10 mouse cellular contexts compared by ENCODE assay signal in the genomic region with DNA sequence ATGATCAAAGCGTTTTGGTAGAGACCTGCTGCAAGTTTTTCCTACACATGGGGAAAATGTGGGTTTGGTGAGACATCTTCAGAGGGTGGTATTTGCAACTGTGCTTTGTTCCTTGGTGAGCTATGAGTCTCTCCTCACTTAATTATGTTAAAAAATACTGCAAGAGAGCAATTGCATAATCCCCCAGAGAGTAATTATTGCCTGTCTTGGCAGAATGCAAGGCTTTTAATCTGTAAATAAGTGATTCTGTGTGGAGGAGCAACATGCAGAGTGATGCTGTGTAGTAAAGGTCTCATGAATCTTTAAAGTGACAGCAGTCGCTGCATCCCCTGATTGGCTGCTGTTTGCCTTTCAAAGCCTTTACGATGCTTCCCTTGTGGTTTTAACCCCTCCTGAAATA.
A peak's percentile ranks its signal among the peaks of the same experiment; 100 is the strongest.
DNase-seq lines count a peak whose midpoint lies in the region; ATAC-seq lines count a peak whose summit lies in the region.
"Had no signal": no experiment of that assay in that cellular context is flagged by ENCODE, and none has a peak within 500 bp of the region (broad histone marks: within the 10 kb centered on the region; RNA-seq: fewer than 3 reads in every experiment).

No protein-coding gene starts in this region.

- H3K27me3 ChIP-seq in hindbrain, embryonic 13.5 days: no peaks in the 10 kb centered on the region
- H3K27me3 ChIP-seq in hindbrain, embryonic 11.5 days (ENCODE audit: control insufficient read depth, insufficient read depth, low read length): no peaks in the 10 kb centered on the region
- H3K27me3 ChIP-seq in midbrain, embryonic 14.5 days (ENCODE audit: control insufficient read depth, insufficient read depth, low read length): no peaks in the 10 kb centered on the region
- H3K27me3 ChIP-seq: hindbrain, embryonic 15.5 days had no signal

- H3K9me3 ChIP-seq in hindbrain, embryonic 13.5 days: no peaks in the 10 kb centered on the region
- H3K9me3 ChIP-seq in hindbrain, embryonic 11.5 days (ENCODE audit: control insufficient read depth, low read length): no peaks in the 10 kb centered on the region
- H3K9me3 ChIP-seq in midbrain, embryonic 14.5 days (ENCODE audit: control insufficient read depth, low read length): no peaks in the 10 kb centered on the region
- H3K9me3 ChIP-seq: hindbrain, embryonic 15.5 days had no signal

- no peak overlapping the region for H3K9ac ChIP-seq in hindbrain, embryonic 13.5 days
- no peak overlapping the region for H3K9ac ChIP-seq in hindbrain, embryonic 11.5 days (ENCODE audit: low read depth, low read length)
- H3K9ac ChIP-seq in midbrain, embryonic 14.5 days (replicated peaks; ENCODE audit: low read length): no peak overlapping the region
- H3K9ac ChIP-seq: hindbrain, embryonic 15.5 days; liver, postnatal 0 days had no signal

- peaks cover 18% of the 10 kb centered on the region for H3K4me1 ChIP-seq in hindbrain, embryonic 13.5 days (replicated peaks)
- no peaks in the 10 kb centered on the region for H3K4me1 ChIP-seq in hindbrain, embryonic 11.5 days (replicated peaks; ENCODE audit: control insufficient read depth, insufficient read depth, low read length)
- H3K4me1 ChIP-seq in midbrain, embryonic 14.5 days (ENCODE audit: control insufficient read depth, insufficient read depth, low read length): no peaks in the 10 kb centered on the region

- ATAC-seq in hindbrain, embryonic 13.5 days (ENCODE audit: low FRiP score): peak; percentile 72
- no peak for ATAC-seq in hindbrain, embryonic 11.5 days (ENCODE audit: low FRiP score)
- peak; percentile 83 for ATAC-seq in midbrain, embryonic 14.5 days (ENCODE audit: low FRiP score, low TSS enrichment)
- ATAC-seq: liver, postnatal 0 days had no signal

- DNase-seq in hindbrain, embryonic 11.5 days (ENCODE audit: low spot score): no peak
- DNase-seq in CD4-positive helper T cell, adult 2 months (ENCODE audit: low read depth, low spot score): peak; percentile 72
- peak; percentile 2 for DNase-seq in T-cell, adult 2 months (ENCODE audit: low spot score)
- DNase-seq in midbrain, embryonic 14.5 days: peak; percentile 72
- no peak for DNase-seq in urinary bladder, adult 2 months (ENCODE audit: low spot score)
- DNase-seq in layer of hippocampus, adult 8-10 months (ENCODE audit: low spot score in 2 of 2): no peak
- DNase-seq: liver, postnatal 0 days; thymus, postnatal 4 days had no signal

- no peaks in the 10 kb centered on the region for H3K36me3 ChIP-seq in hindbrain, embryonic 13.5 days
- H3K36me3 ChIP-seq in hindbrain, embryonic 11.5 days (ENCODE audit: control insufficient read depth, insufficient read depth, low read length): no peaks in the 10 kb centered on the region
- H3K36me3 ChIP-seq in midbrain, embryonic 14.5 days (ENCODE audit: control insufficient read depth, insufficient read depth, low read length): no peaks in the 10 kb centered on the region
- H3K36me3 ChIP-seq: hindbrain, embryonic 15.5 days had no signal

- 23% methylated on average over 3 of the region's 3 CpGs for WGBS in hindbrain, embryonic 13.5 days
- WGBS in hindbrain, embryonic 11.5 days: 42% methylated on average over 3 of the region's 3 CpGs
- 40% methylated on average over 3 of the region's 3 CpGs for WGBS in midbrain, embryonic 14.5 days

- H3K4me3 ChIP-seq in hindbrain, embryonic 13.5 days: no peak overlapping the region
- H3K4me3 ChIP-seq in hindbrain, embryonic 11.5 days (ENCODE audit: low read depth, low read length): no peak overlapping the region
- no peak overlapping the region for H3K4me3 ChIP-seq in midbrain, embryonic 14.5 days (replicated peaks; ENCODE audit: low read depth, low read length)
- H3K4me3 ChIP-seq: hindbrain, embryonic 15.5 days had no signal

- no peak overlapping the region for H3K27ac ChIP-seq in hindbrain, embryonic 13.5 days
- no peak overlapping the region for H3K27ac ChIP-seq in hindbrain, embryonic 11.5 days (ENCODE audit: low read depth, low read length)
- H3K27ac ChIP-seq in midbrain, embryonic 14.5 days (replicated peaks; ENCODE audit: low read depth, low read length): peak overlapping the region; percentile 26
- H3K27ac ChIP-seq: hindbrain, embryonic 15.5 days had no signal

- H3K4me2 ChIP-seq in hindbrain, embryonic 13.5 days: no peak overlapping the region
- no peak overlapping the region for H3K4me2 ChIP-seq in hindbrain, embryonic 11.5 days (replicated peaks; ENCODE audit: low read depth, low read length)
- H3K4me2 ChIP-seq in midbrain, embryonic 14.5 days (ENCODE audit: low read length): no peak overlapping the region
- H3K4me2 ChIP-seq: hindbrain, embryonic 15.5 days had no signal

Comparison
In these comparisons a context has a peak if more than half of its experiments do, and no peak if none do; other contexts are left out.
1. DNase-seq: peak in CD4-positive helper T cell, adult 2 months (single experiment), T-cell, adult 2 months (single experiment) and midbrain, embryonic 14.5 days (single experiment); none in hindbrain, embryonic 11.5 days (single experiment), urinary bladder, adult 2 months (single experiment) and layer of hippocampus, adult 8-10 months (0 of 2).